In the genomic region with DNA sequence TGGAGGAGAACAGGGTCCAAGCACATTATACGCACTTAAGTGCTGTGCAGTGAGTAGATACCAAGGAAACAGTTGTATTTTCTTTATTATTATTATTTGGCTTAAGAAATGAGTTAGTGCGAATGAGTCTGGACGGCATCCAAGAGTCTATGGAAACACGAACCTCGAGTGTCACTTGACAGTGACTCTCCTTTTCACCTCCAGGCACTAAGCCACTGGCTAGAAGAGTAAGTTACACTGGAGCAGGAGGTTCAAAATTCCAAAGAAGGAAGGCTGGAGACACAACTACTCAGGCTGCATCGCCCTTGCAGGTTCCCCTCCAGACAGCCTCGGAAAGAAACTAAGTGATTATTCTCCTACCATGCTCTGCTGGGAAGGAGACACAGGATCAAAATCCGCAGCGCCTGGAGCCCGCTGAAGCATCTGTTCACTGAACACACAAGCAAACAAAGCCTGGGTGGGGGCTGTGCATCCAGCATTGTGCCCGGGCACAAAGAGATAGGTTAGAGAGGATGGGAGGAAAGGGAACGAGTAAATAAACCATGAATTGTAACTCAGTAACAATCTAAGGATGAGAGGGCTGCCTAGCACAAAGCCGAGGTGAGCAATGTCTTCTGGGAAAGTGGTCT, we compare ENCODE assay signal across 11 mouse cellular contexts. TPM values are rescaled to one million over a fixed set of nuclear protein-coding genes. Genes with fewer than 3 reads are reported as not detected.
A peak's percentile ranks its signal among the peaks of the same experiment; 100 is the strongest.
DNase-seq lines count a peak whose midpoint lies in the region; ATAC-seq lines count a peak whose summit lies in the region.
"Had no signal": no experiment of that assay in that cellular context is flagged by ENCODE, and none has a peak within 500 bp of the region (broad histone marks: within the 10 kb centered on the region; RNA-seq: fewer than 3 reads in every experiment).

No protein-coding gene starts in this region.

- H3K9me3 ChIP-seq in kidney, embryonic 16.5 days (ENCODE audit: low read length) = no peaks in the 10 kb centered on the region
- H3K9me3 ChIP-seq in embryonic facial prominence, embryonic 12.5 days = no peaks in the 10 kb centered on the region
- H3K9me3 ChIP-seq in hindbrain, embryonic 13.5 days = no peaks in the 10 kb centered on the region
- no peaks in the 10 kb centered on the region for H3K9me3 ChIP-seq in midbrain, embryonic 14.5 days (ENCODE audit: control insufficient read depth, low read length)

- no peak overlapping the region for H3K27ac ChIP-seq in kidney, embryonic 16.5 days (ENCODE audit: low read length)
- peak overlapping the region; percentile 0; the same call in 1 of the 2 replicates for H3K27ac ChIP-seq in embryonic facial prominence, embryonic 12.5 days
- H3K27ac ChIP-seq in hindbrain, embryonic 13.5 days = peak overlapping the region; percentile 48; the same call in 1 of the 2 replicates
- no peak overlapping the region; the same call in 1 of the 2 replicates for H3K27ac ChIP-seq in midbrain, embryonic 14.5 days (replicated peaks; ENCODE audit: low read depth, low read length)

- H3K27me3 ChIP-seq in kidney, embryonic 16.5 days (ENCODE audit: insufficient read depth, low read length) = no peaks in the 10 kb centered on the region
- H3K27me3 ChIP-seq in embryonic facial prominence, embryonic 12.5 days = no peaks in the 10 kb centered on the region
- H3K27me3 ChIP-seq in hindbrain, embryonic 13.5 days = no peaks in the 10 kb centered on the region
- H3K27me3 ChIP-seq in midbrain, embryonic 14.5 days (ENCODE audit: control insufficient read depth, insufficient read depth, low read length) = no peaks in the 10 kb centered on the region

- H3K4me1 ChIP-seq in kidney, embryonic 16.5 days (ENCODE audit: insufficient read depth, low read length) = no peaks in the 10 kb centered on the region
- H3K4me1 ChIP-seq in embryonic facial prominence, embryonic 12.5 days = peaks cover 8% of the 10 kb centered on the region; the same call in 1 of the 2 replicates
- peaks cover 13% of the 10 kb centered on the region for H3K4me1 ChIP-seq in hindbrain, embryonic 13.5 days (replicated peaks)
- no peaks in the 10 kb centered on the region for H3K4me1 ChIP-seq in midbrain, embryonic 14.5 days (ENCODE audit: control insufficient read depth, insufficient read depth, low read length)

- 65% methylated on average over 13 of the region's 13 CpGs for WGBS in kidney, embryonic 16.5 days
- 69% methylated on average over 13 of the region's 13 CpGs for WGBS in embryonic facial prominence, embryonic 12.5 days
- WGBS in hindbrain, embryonic 13.5 days = 35% methylated on average over 13 of the region's 13 CpGs
- WGBS in midbrain, embryonic 14.5 days = 34% methylated on average over 13 of the region's 13 CpGs

- DNase-seq in kidney, postnatal 36 days = no peak
- DNase-seq in midbrain, embryonic 14.5 days = peak; percentile 61
- DNase-seq in adipocyte (ENCODE audit: low spot score) = no peak
- no peak for DNase-seq in heart, adult 18-20 months

- no peaks in the 10 kb centered on the region for H3K36me3 ChIP-seq in kidney, embryonic 16.5 days (ENCODE audit: insufficient read depth, low read length)
- no peaks in the 10 kb centered on the region for H3K36me3 ChIP-seq in embryonic facial prominence, embryonic 12.5 days
- no peaks in the 10 kb centered on the region for H3K36me3 ChIP-seq in hindbrain, embryonic 13.5 days
- no peaks in the 10 kb centered on the region for H3K36me3 ChIP-seq in midbrain, embryonic 14.5 days (ENCODE audit: control insufficient read depth, insufficient read depth, low read length)

- ATAC-seq in kidney, embryonic 16.5 days (ENCODE audit: low FRiP score, low TSS enrichment) = 0 out of 2 replicates have a peak, but pooled peaks have one; percentile 39
- no peak for ATAC-seq in embryonic facial prominence, embryonic 12.5 days (ENCODE audit: insufficient number of reproducible peaks, insufficient read depth, low FRiP score, low TSS enrichment)
- ATAC-seq in hindbrain, embryonic 13.5 days (ENCODE audit: low FRiP score) = peak; percentile 77
- ATAC-seq in midbrain, embryonic 14.5 days (ENCODE audit: low FRiP score, low TSS enrichment) = no peak; the same call in 1 of the 2 replicates
- ATAC-seq in granulocyte monocyte progenitor cell, adult 5-6 weeks (replicated peaks; ENCODE audit: poor library complexity, severe bottlenecking) = no peak
- ATAC-seq: CD4-positive, CD25-positive, alpha-beta regulatory T cell, adult 4 months had no signal

- no peak overlapping the region for H3K4me2 ChIP-seq in kidney, embryonic 16.5 days (replicated peaks; ENCODE audit: low read depth, low read length)
- no peak overlapping the region for H3K4me2 ChIP-seq in embryonic facial prominence, embryonic 12.5 days (replicated peaks)
- H3K4me2 ChIP-seq in hindbrain, embryonic 13.5 days = peak overlapping the region; percentile 19; the same call in 1 of the 2 replicates
- 0 out of 2 replicates have a peak overlapping the region, but pooled peaks have one; percentile 18 for H3K4me2 ChIP-seq in midbrain, embryonic 14.5 days (ENCODE audit: low read length)
- H3K4me2 ChIP-seq: liver, embryonic 11.5 days had no signal

- no peak overlapping the region for H3K4me3 ChIP-seq in kidney, embryonic 16.5 days (ENCODE audit: low read length)
- no peak overlapping the region for H3K4me3 ChIP-seq in embryonic facial prominence, embryonic 12.5 days
- H3K4me3 ChIP-seq in hindbrain, embryonic 13.5 days = no peak overlapping the region
- H3K4me3 ChIP-seq in midbrain, embryonic 14.5 days (replicated peaks; ENCODE audit: low read depth, low read length) = no peak overlapping the region
- H3K4me3 ChIP-seq: erythroblast, embryonic 14.5 days had no signal

- no peak overlapping the region for H3K9ac ChIP-seq in kidney, embryonic 16.5 days (replicated peaks; ENCODE audit: low read length)
- no peak overlapping the region for H3K9ac ChIP-seq in embryonic facial prominence, embryonic 12.5 days
- H3K9ac ChIP-seq in hindbrain, embryonic 13.5 days = no peak overlapping the region
- no peak overlapping the region for H3K9ac ChIP-seq in midbrain, embryonic 14.5 days (replicated peaks; ENCODE audit: low read length)

RNA-seq across cellular contexts. Expression of a gene that starts 25.0 kb away (rescaled TPM):
- 42.0 and 43.0 TPM in 2 replicates for polyA plus RNA-seq in kidney, embryonic 16.5 days (2015; fragmentation: Nextera tagmentation; extraction: Ambion mirVana)
- 22.3 and 24.0 TPM in 2 replicates for polyA plus RNA-seq in embryonic facial prominence, embryonic 12.5 days (2016; fragmentation: Nextera tagmentation; extraction: Ambion mirVana)
- polyA plus RNA-seq in hindbrain, embryonic 13.5 days (2015; fragmentation: Nextera tagmentation; extraction: Ambion mirVana) = 11.7 and 13.2 TPM in 2 replicates
- 19.2 and 21.0 TPM in 2 replicates for polyA plus RNA-seq in midbrain, embryonic 14.5 days (2014; fragmentation: Nextera tagmentation; extraction: Ambion mirVana)
- 1.3 and 2.1 TPM in 2 replicates for total RNA-seq in granulocyte monocyte progenitor cell, adult 5-6 weeks (2014; fragmentation: Nextera tagmentation)
- 2.8 and 3.9 TPM in 2 replicates for total RNA-seq in granulocyte monocyte progenitor cell, adult 5-6 weeks (2017)
- total RNA-seq in heart, adult 18-20 months (2021) = 10 to 100 TPM; 11.4 to 13.5 TPM

Comparison
In these comparisons a context has a peak if more than half of its experiments do, and no peak if none do; other contexts are left out.
1. ATAC-seq: peak in kidney, embryonic 16.5 days (single experiment) and hindbrain, embryonic 13.5 days (single experiment); none in embryonic facial prominence, embryonic 12.5 days (single experiment), midbrain, embryonic 14.5 days (single experiment) and granulocyte monocyte progenitor cell, adult 5-6 weeks (single experiment).
2. H3K27ac ChIP-seq: peak in embryonic facial prominence, embryonic 12.5 days (single experiment) and hindbrain, embryonic 13.5 days (single experiment); none in kidney, embryonic 16.5 days (single experiment) and midbrain, embryonic 14.5 days (single experiment).
3. H3K4me2 ChIP-seq: peak in hindbrain, embryonic 13.5 days (single experiment) and midbrain, embryonic 14.5 days (single experiment); none in kidney, embryonic 16.5 days (single experiment) and embryonic facial prominence, embryonic 12.5 days (single experiment).